Mouse (Mus musculus): ENCODE measurements at regions not wholly inside any gene's neighbourhood (a gene's known extent, or its start where the extent isn't known, plus 50 kb on each side); places are given as distances from the start of the nearest gene placed in this dataset.

GRCm38 (mm10) chr5:111553471-111554382 lies 136.6 kb downstream of the Mn1 start:
- DNase-seq (ENCODE audit: low spot score): no peak

- DNase-seq (ENCODE audit: low spot score): no peak
Measured at GRCm38 (mm10) chr5:111554551-111555311, 137.6 kb downstream of the Mn1 start.

GRCm38 (mm10) chr5:111555312-111555957 lies 138.3 kb downstream of the Mn1 start:
- DNase-seq (ENCODE audit: low spot score): no peak

- DNase-seq (ENCODE audit: low spot score): no peak
Measured at GRCm38 (mm10) chr5:111555981-111556380, 138.8 kb downstream of the Mn1 start.

- DNase-seq (ENCODE audit: low spot score): no peak
Measured at GRCm38 (mm10) chr5:111560432-111560831, 143.3 kb downstream of the Mn1 start.

GRCm38 (mm10) chr5:111561301-111561700 lies 144.1 kb downstream of the Mn1 start:
- DNase-seq (ENCODE audit: low spot score): no peak

GRCm38 (mm10) chr5:111570826-111571225 lies 153.7 kb downstream of the Mn1 start:
- DNase-seq (ENCODE audit: low spot score): no peak

GRCm38 (mm10) chr5:111573265-111573873 lies 156.2 kb downstream of the Mn1 start:
- no peak for DNase-seq (ENCODE audit: low spot score)

- no peak for DNase-seq (ENCODE audit: low spot score)
Measured at GRCm38 (mm10) chr5:111574219-111574840, 157.2 kb downstream of the Mn1 start.

GRCm38 (mm10) chr5:111575376-111575775 lies 158.2 kb downstream of the Mn1 start:
- no peak for DNase-seq (ENCODE audit: low spot score)

GRCm38 (mm10) chr5:111577441-111577840 lies 156.3 kb upstream of the Gm26897 start:
- DNase-seq (ENCODE audit: low spot score): peak; percentile 72

- peak; percentile 52 for DNase-seq (ENCODE audit: low spot score)
Measured at GRCm38 (mm10) chr5:111578088-111578487, 155.6 kb upstream of the Gm26897 start.

GRCm38 (mm10) chr5:111578977-111579727 lies 154.6 kb upstream of the Gm26897 start:
- DNase-seq (ENCODE audit: low spot score): no peak

- DNase-seq (ENCODE audit: low spot score): no peak
Measured at GRCm38 (mm10) chr5:111580870-111581771, 152.6 kb upstream of the Gm26897 start.

GRCm38 (mm10) chr5:111582004-111582403 lies 151.7 kb upstream of the Gm26897 start:
- peak; percentile 12 for DNase-seq (ENCODE audit: low spot score)

GRCm38 (mm10) chr5:111590619-111591081 lies 143.1 kb upstream of the Gm26897 start:
- no peak for DNase-seq (ENCODE audit: low spot score)

- no peak for DNase-seq (ENCODE audit: low spot score)
Measured at GRCm38 (mm10) chr5:111592807-111593206, 140.9 kb upstream of the Gm26897 start.

GRCm38 (mm10) chr5:111594111-111594510 lies 139.6 kb upstream of the Gm26897 start:
- peak; percentile 47 for DNase-seq (ENCODE audit: low spot score)

- DNase-seq (ENCODE audit: low spot score): no peak
Measured at GRCm38 (mm10) chr5:111595438-111595837, 138.3 kb upstream of the Gm26897 start.

GRCm38 (mm10) chr5:111597733-111598132 lies 136.0 kb upstream of the Gm26897 start:
- DNase-seq (ENCODE audit: low spot score): no peak
